Mouse (Mus musculus) heart, adult 2 months (tissue): ENCODE data around the gene Igfbp5.

Experiments used
- CTCF ChIP-seq: fragments of 200-600 bp; IDR thresholded peaks from 2 replicates; pipeline ENCODE4 v1.8.1; 2022; ENCODE audit warnings: antibody characterized with exemption, mild to moderate bottlenecking, moderate library complexity
- EP300 ChIP-seq: fragments of 200-500 bp; IDR thresholded peaks from 2 replicates; pipeline ENCODE4 v1.6.1; 2011; ENCODE audit warnings: low read depth, low read length, control low read depth; ENCODE audit not compliant: insufficient read depth
- POLR2A ChIP-seq: fragments of 200-500 bp; IDR thresholded peaks from 2 replicates; pipeline ENCODE4 v1.6.1; 2011; ENCODE audit warnings: mild to moderate bottlenecking, low read depth, low read length, control low read depth; ENCODE audit not compliant: insufficient read depth

DNA sequence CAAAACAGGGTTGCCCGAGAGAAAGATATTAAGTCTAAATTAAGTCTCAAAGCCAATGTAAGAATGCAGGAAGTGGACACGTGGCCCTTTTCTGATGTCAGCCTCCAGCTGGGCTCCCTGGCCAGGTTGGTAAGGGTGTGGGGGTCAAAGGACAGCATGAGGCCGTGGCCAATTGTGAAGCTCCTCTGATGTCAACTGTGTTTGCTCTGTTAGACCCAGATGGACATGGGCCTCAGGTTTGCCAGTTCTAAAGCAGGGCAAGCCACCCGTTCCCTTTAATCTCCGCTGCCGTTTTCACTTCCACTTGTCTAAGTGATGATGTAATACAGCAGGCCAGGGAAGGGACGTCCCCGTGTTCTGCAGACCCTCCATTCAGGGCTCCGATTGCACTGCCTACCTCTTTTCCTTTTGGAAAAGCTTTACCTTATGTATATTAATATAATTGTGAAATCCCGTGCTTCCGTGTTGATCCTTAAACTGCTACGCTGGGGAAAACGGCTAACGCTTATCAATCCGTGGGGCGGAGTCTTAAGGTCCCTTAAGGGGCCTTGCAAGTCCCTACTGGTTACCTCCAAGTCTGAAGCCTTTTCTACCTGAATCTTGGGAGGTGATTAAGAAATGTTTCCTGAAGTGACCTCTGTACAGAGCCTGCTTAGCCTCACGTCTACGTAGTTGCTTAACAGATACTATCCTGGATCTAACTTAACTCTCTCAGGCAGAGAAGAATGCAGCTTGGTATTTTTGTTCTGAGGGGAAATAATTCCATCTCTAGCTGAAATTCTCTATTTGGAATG lies 31.8 kb downstream of the Igfbp5 start:
- no peak for TF ChIP-seq EP300
- no peak for TF ChIP-seq CTCF
- no peak for TF ChIP-seq POLR2A
